Mouse (Mus musculus) cortical plate, adult 2 months (tissue): ENCODE data around the gene Nf1.

Experiments used
- CTCF ChIP-seq: fragments of 200-500 bp; IDR thresholded peaks from 2 replicates; pipeline ENCODE4 v1.5.1; 2011; ENCODE audit warnings: mild to moderate bottlenecking, control low read depth, low read length; ENCODE audit not compliant: insufficient read depth; ENCODE audit errors: extremely low read depth
- POLR2A ChIP-seq: fragments of 200-500 bp; IDR thresholded peaks from 2 replicates; pipeline ENCODE4 v1.6.1; 2011; ENCODE audit warnings: mild to moderate bottlenecking, low read length, control low read depth; ENCODE audit not compliant: insufficient read depth; ENCODE audit errors: extremely low read depth

- TF ChIP-seq POLR2A (no peak), CTCF (peak; percentile 50; the same call in 1 of the 2 replicates)
Observed at GRCm38 (mm10) chr11:79589317-79590075, 250.0 kb downstream of the Nf1 start.
